Mouse (Mus musculus): ENCODE results near the gene Med12l. TPM values are rescaled to one million over a fixed set of nuclear protein-coding genes. Genes with fewer than 3 reads are reported as not detected.
"Not testable (repeated sequence)": the region's sequence is repeated elsewhere in the genome, so short reads cannot be mapped to it uniquely, and the experiment has no call there.

Med12l gene
- total RNA-seq, 2 experiments from 2014 or later = 32.4 to 33.0 TPM

- DNase-seq (ENCODE audit: low spot score in 2 of 2) = no peak
- intact Hi-C loops (cut with DNase I) = no loop called here
These were observed 10.2 kb downstream of the Med12l start for GRCm38 (mm10) chr3:59015698-59016412.

GRCm38 (mm10) chr3:59016501-59016900 lies 10.9 kb downstream of the Med12l start:
- no peak for DNase-seq (ENCODE audit: low spot score in 2 of 2)
- intact Hi-C loops (cut with DNase I) = no loop called here

GRCm38 (mm10) chr3:59021236-59021635 lies 15.6 kb downstream of the Med12l start:
- intact Hi-C loops (cut with DNase I) = no loop called here
- no peak for DNase-seq (ENCODE audit: low spot score in 2 of 2)

- DNase-seq (ENCODE audit: low spot score in 2 of 2) = no peak
- intact Hi-C loops (cut with DNase I) = no loop called here
These were observed 16.6 kb downstream of the Med12l start for GRCm38 (mm10) chr3:59022251-59022650.

GRCm38 (mm10) chr3:59022971-59023370 lies 17.3 kb downstream of the Med12l start:
- no peak for DNase-seq (ENCODE audit: low spot score in 2 of 2)
- intact Hi-C loops (cut with DNase I) = no loop called here

GRCm38 (mm10) chr3:59024531-59025192 lies 19.0 kb downstream of the Med12l start:
- no peak for DNase-seq (ENCODE audit: low spot score in 2 of 2)
- intact Hi-C loops (cut with DNase I) = no loop called here

- intact Hi-C loops (cut with DNase I) = no loop called here
- no peak for DNase-seq (ENCODE audit: low spot score in 2 of 2)
These were observed 19.5 kb downstream of the Med12l start for GRCm38 (mm10) chr3:59025193-59025535.

GRCm38 (mm10) chr3:59028696-59029095 lies 23.1 kb downstream of the Med12l start:
- no peak for DNase-seq (ENCODE audit: low spot score in 2 of 2)
- intact Hi-C loops (cut with DNase I) = no loop called here

- intact Hi-C loops (cut with DNase I) = no loop called here
- DNase-seq (ENCODE audit: low spot score in 2 of 2) = no peak
These were observed 25.4 kb downstream of the Med12l start for GRCm38 (mm10) chr3:59030986-59031385.

GRCm38 (mm10) chr3:59041487-59041886 lies 35.9 kb downstream of the Med12l start:
- DNase-seq (ENCODE audit: low spot score in 2 of 2) = no peak
- intact Hi-C loops (cut with DNase I) = no loop called here

GRCm38 (mm10) chr3:59054834-59055535 lies 49.4 kb downstream of the Med12l start:
- DNase-seq (ENCODE audit: low spot score in 2 of 2) = no peak
- intact Hi-C loops (cut with DNase I) = loop anchor here (10.0 kb wide), 1 partner anchor 400 kb away; no protein-coding TSS in a partner anchor

GRCm38 (mm10) chr3:59059022-59059541 lies 53.5 kb downstream of the Med12l start:
- intact Hi-C loops (cut with DNase I) = loop anchor here (2.0 to 10.0 kb wide), 2 partner anchors 76 to 404 kb away; no protein-coding TSS in a partner anchor
- peak; percentile 85 to 89 for DNase-seq (ENCODE audit: low spot score in 2 of 2)

- DNase-seq (ENCODE audit: low spot score in 2 of 2) = no peak
- intact Hi-C loops (cut with DNase I) = no loop called here
These were observed 54.5 kb downstream of the Med12l start for GRCm38 (mm10) chr3:59060131-59060530.

GRCm38 (mm10) chr3:59062141-59062540 lies 56.5 kb downstream of the Med12l start:
- intact Hi-C loops (cut with DNase I) = no loop called here

GRCm38 (mm10) chr3:59063431-59063830 lies 57.8 kb downstream of the Med12l start:
- no peak for DNase-seq (ENCODE audit: low spot score in 2 of 2)
- intact Hi-C loops (cut with DNase I) = no loop called here

More at GRCm38 (mm10) chr3:59062141-59062540, 56.5 kb downstream of the Med12l start:
- no peak for DNase-seq (ENCODE audit: low spot score in 2 of 2)

GRCm38 (mm10) chr3:59065937-59066336 lies 60.3 kb downstream of the Med12l start:
- DNase-seq (ENCODE audit: low spot score in 2 of 2) = peak in 1 of 2 experiments; percentile 59
- intact Hi-C loops (cut with DNase I) = no loop called here

- peak in 1 of 2 experiments; percentile 29 for DNase-seq (ENCODE audit: low spot score in 2 of 2)
- intact Hi-C loops (cut with DNase I) = no loop called here
These were observed 61.1 kb downstream of the Med12l start for GRCm38 (mm10) chr3:59066558-59067294.

- DNase-seq (ENCODE audit: low spot score in 2 of 2); intact Hi-C loops (cut with DNase I): not testable (repeated sequence)
These were observed 63.4 kb downstream of the Med12l start for GRCm38 (mm10) chr3:59069071-59069470.

GRCm38 (mm10) chr3:59077278-59077677 lies 71.7 kb downstream of the Med12l start:
- peak in 1 of 2 experiments; percentile 30 for DNase-seq (ENCODE audit: low spot score in 2 of 2)
- intact Hi-C loops (cut with DNase I) = loop anchor here (5.0 kb wide), 1 partner anchor 1035 kb away; no protein-coding TSS in a partner anchor

Measured in left cerebral cortex, postnatal 14 days (tissue).